Mouse (Mus musculus): ENCODE results near the gene Slc15a3. TPM values are rescaled to one million over a fixed set of nuclear protein-coding genes. Genes with fewer than 3 reads are reported as not detected.
A peak's percentile ranks its signal among the peaks of the same experiment; 100 is the strongest.

Slc15a3 gene
- polyA plus RNA-seq, 1 experiment from 2014 or later, result 0.45 TPM

DNA sequence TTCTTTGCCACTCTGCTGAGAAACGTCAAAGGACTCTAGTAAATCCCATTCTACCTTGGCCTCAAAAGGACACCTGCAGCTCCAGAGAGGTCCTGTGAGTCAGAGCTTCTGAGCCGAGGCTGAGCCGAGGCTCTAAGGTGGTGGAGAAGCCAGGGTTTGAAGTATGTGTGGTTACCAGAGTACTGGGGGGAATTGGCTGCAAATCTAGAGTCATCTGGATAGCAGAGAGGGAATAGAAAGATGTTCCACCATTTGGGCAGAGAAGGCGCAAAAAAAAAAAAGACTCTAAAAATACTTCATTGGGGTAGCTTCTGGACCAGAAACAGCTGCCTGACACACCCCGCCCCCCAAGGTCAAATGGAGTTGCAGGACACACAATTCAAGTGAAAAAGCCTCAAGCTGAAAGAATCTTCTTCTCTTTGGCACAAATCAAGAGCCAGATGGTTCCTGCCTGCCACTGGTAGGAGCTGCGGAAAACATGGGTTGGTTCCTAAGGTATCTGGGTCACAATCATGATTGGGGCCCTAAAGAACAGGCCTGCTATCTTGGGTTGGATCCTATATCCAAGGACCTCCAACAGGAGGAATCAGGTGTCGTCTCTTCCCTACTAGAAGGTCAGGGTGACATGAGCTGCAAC, 38.8 kb downstream of the Slc15a3 start:
- no peak overlapping the region for H3K27ac ChIP-seq
- H3K9ac ChIP-seq, result no peak overlapping the region
- H3K9me3 ChIP-seq, result no peaks in the 10 kb centered on the region
- H3K4me2 ChIP-seq, result no peak overlapping the region
- no peak overlapping the region for H3K4me3 ChIP-seq (replicated peaks)
- no peaks in the 10 kb centered on the region for H3K27me3 ChIP-seq (replicated peaks)
- ATAC-seq (ENCODE audit: insufficient read depth, low FRiP score, low read depth), result no peak
- peaks cover 26% of the 10 kb centered on the region; the same call in 1 of the 2 replicates for H3K4me1 ChIP-seq
- peaks cover 9% of the 10 kb centered on the region for H3K36me3 ChIP-seq
- WGBS, result 82% methylated on average over 7 of the region's 7 CpGs

DNA sequence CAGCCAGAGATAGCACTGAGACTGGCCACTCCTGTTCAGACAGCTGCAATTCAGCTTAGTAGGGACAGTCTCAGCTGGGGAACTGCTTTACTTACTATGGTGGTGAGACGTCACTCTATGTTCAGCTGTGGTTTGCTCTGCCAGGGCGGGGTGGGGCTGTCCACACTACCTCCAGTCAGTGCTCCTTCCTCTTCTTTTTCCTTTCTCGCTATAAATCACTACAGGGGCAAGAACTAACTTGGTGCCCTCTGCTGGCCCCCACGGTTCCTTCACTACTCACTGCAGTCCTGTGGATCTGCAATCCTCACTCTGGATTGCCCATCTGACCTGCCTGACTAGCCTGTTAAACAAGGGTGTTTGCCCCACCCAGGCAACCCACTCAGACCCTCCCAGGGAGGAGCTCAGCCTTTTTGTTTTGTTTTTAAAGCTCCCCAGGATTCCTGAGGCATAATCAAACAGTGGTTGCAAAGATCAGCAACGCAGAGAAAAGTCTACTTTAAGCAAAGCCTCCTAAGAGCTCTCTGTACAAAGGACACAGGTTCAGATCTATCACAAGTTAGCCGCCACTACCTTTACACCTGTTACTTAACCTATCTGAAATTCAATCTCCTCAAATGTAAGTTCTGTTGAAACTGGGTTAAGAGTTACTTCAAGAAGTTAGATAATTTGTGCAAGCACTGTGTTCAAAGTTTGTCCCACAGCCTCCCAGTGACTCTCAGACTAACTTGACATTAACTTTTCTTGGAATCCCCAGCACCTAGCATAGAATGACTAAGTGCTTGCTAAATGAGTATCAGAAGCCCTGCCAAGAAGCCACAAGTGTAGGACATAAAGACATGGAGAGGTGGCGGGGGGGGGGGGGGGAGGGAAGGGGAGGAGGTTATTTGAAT, 40.8 kb downstream of the Slc15a3 start:
- H3K9ac ChIP-seq, result no peak overlapping the region
- peak overlapping the region; percentile 94 for H3K27ac ChIP-seq

DNA sequence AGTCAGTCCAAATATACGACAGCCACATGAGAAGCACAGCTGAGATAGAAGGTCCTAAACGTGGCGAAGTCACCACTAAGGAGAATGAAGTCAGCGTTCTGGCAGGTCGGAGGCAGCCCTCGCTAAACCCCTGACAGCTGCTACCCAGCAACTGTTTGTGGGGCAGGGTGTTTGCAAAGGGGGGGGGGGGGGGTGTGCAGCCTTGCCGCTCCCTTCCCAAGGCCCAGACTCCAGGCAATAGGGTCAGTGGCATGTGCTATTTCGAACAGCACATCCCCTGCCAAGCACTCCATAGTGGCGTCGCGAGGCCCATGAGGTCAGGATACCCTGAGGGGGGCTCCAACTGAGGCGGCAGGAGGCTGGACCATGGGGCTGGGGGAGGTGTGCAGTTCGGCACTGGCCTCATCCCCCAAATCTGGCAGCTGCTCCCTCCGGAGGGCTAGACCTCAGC, 41.5 kb downstream of the Slc15a3 start:
- H3K9me3 ChIP-seq, result no peaks in the 10 kb centered on the region
- ATAC-seq (ENCODE audit: insufficient read depth, low FRiP score, low read depth), result no peak
- no peaks in the 10 kb centered on the region for H3K36me3 ChIP-seq
- H3K27me3 ChIP-seq (replicated peaks), result no peaks in the 10 kb centered on the region
- whole genome bisulfite sequencing, result under 1% methylated on average over 14 of the region's 14 CpGs
- peak overlapping the region; percentile 90 for H3K4me2 ChIP-seq
- peak overlapping the region; percentile 71 for H3K4me3 ChIP-seq (replicated peaks)
- H3K4me1 ChIP-seq, result peaks cover 26% of the 10 kb centered on the region; the same call in 1 of the 2 replicates
- peak overlapping the region; percentile 44; the same call in 1 of the 2 replicates for H3K9ac ChIP-seq
- H3K27ac ChIP-seq, result peak overlapping the region; percentile 94

More for the DNA sequence above, 40.8 kb downstream of the Slc15a3 start:
- 41% methylated on average over 6 of the region's 7 CpGs for WGBS
- Histone ChIP-seq H3K4me2 (peak overlapping the region; percentile 90), H3K27me3 (replicated peaks) (no peaks in the 10 kb centered on the region), H3K9me3 (no peaks in the 10 kb centered on the region), H3K4me3 (replicated peaks) (peak overlapping the region; percentile 71), H3K36me3 (no peaks in the 10 kb centered on the region), H3K4me1 (peaks cover 26% of the 10 kb centered on the region; the same call in 1 of the 2 replicates)
- ATAC-seq (ENCODE audit: insufficient read depth, low FRiP score, low read depth), result peak; percentile 48

DNA sequence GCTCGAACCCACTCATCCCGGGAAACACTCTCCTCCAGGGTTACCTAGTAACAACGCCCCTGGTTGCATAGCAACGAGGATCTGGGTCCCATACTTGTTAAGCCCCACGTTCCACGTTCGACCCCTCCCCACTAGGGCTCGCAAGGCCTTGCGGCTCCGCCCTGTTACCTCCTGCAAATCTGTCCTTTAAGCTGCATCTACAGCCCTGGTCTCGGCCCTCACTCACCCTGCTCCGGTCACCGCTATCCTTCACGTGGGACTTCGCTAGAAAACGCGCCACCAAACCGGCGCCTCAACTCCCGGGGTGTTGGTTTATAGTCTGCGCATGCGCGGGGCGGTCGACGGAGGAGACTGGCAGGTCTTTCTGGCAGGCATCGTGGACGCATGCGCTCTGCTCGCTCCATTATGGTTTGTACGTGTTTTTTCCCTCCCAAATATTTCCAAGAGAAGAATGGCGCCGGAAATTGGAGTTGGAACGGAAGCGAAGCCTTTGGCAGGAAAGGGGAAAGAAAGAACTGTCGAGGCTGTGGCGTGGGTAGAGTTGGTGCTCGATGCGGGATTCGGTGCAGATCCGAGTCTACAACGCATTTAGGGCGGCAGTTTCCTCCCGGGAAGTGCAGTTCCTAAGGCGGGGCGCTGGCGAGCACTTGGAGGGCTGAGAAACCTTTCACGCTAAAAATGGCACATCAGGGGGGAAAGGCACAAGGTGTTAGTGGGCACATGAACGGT, 42.1 kb downstream of the Slc15a3 start, which contains the start of gene Tmem109:
Gene Tmem109 (minus strand): TSS at position 576 of the 729 bp plus-strand sequence.
- peak within 1 kb of the TSS; percentile 71 for H3K4me3 ChIP-seq (replicated peaks)
- WGBS, result under 1% methylated on average over 49 of the region's 49 CpGs
- H3K4me1 ChIP-seq, result peaks cover 26% of the 10 kb centered on the region; the same call in 1 of the 2 replicates
- H3K9me3 ChIP-seq, result no peaks in the 10 kb centered on the region
- H3K36me3 ChIP-seq, result no peaks in the 10 kb centered on the region
- ATAC-seq (ENCODE audit: insufficient read depth, low FRiP score, low read depth), result peak; percentile 90
- H3K27ac ChIP-seq, result peak within 1 kb of the TSS; percentile 94
- H3K27me3 ChIP-seq (replicated peaks), result no peaks in the 10 kb centered on the region
- peak within 1 kb of the TSS; percentile 90 for H3K4me2 ChIP-seq
- peak within 1 kb of the TSS; percentile 44; the same call in 1 of the 2 replicates for H3K9ac ChIP-seq

DNA sequence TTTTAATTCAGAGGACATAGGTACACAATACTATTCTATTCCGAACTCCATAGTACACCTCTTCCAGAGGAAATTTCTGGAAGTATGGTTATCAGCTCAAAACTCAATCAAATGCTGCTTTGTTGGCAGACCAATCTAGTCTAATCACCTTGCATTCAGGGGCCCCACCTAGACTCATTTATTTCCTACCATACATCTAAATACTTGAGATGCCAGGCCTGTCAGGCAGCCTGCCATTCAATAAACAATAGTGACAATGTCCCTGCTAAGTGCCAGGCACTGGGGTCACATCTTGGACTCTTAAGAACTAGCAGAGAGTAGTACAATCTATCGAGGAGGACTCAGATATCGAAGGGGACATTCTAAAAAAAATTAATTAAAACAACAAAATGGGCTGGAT, 52.7 kb downstream of the Slc15a3 start:
- Histone ChIP-seq H3K4me3 (replicated peaks) (no peak overlapping the region), H3K9ac (no peak overlapping the region), H3K9me3 (no peaks in the 10 kb centered on the region), H3K27ac (no peak overlapping the region), H3K4me2 (no peak overlapping the region), H3K36me3 (no peaks in the 10 kb centered on the region), H3K4me1 (peaks cover 10% of the 10 kb centered on the region), H3K27me3 (replicated peaks) (no peaks in the 10 kb centered on the region)
- no peak for ATAC-seq (ENCODE audit: insufficient read depth, low FRiP score, low read depth)
- WGBS, result 80% methylated on average over 3 of the region's 3 CpGs

DNA sequence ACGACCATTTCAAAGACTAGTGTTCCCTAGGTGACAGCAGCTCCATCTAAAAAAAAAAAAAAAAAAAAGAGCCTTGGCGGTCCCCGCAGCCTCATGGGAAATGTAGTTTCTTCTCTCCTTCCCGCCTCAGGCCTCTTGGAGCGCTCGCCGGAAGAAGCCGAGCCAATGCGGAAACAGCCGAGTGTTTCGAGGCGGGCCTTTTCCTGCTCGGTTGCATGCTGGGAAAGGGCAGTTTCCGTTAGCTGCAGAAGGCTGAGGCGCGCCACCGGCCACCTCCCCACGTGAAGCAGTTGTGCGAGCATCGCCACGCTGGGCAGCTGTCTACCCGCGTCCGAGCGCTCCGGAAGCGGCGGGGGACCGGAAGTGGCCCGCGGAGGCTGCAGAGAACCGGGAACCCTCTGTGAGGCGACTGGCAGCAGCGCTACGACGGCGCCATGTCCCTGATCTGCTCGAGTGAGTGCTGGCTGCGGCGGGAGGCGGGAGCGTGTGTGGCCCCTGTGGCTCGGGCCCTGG, 55.5 kb downstream of the Slc15a3 start, which contains the start of gene Prpf19:
Gene Prpf19 (plus strand): TSS at position 216 of the 513 bp plus-strand sequence.
- H3K4me3 ChIP-seq (replicated peaks), result peak within 1 kb of the TSS; percentile 86
- peak within 1 kb of the TSS; percentile 94 for H3K27ac ChIP-seq
- ATAC-seq (ENCODE audit: insufficient read depth, low FRiP score, low read depth), result peak; percentile 96
- WGBS, result under 1% methylated on average over 43 of the region's 43 CpGs
- peak within 1 kb of the TSS; percentile 86 for H3K9ac ChIP-seq
- peak within 1 kb of the TSS; percentile 72 for H3K4me2 ChIP-seq
- H3K27me3 ChIP-seq (replicated peaks), result no peaks in the 10 kb centered on the region
- H3K9me3 ChIP-seq, result no peaks in the 10 kb centered on the region
- peaks cover 24% of the 10 kb centered on the region for H3K36me3 ChIP-seq
- H3K4me1 ChIP-seq, result peaks cover 11% of the 10 kb centered on the region

DNA sequence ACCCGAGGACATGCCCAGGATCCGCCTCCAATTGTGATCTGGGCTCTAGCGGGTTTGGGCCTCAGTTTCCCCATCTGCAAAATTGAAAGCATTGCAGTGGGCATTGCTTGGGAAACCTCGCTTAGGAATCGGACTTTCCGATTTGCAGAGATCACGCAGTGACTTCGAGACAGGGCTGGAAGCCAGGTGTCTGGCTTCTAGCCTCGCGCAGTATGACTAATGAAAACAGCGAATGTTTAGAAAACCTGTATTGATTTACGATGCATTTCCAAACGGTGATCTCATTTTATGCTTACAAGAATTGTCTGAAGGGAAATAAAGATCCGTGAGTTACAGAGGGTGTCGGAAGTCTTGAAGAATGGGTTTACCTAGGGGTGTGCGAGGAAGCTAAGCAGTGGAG, 56.2 kb downstream of the Slc15a3 start:
- WGBS, result under 1% methylated on average over 16 of the region's 16 CpGs
- Histone ChIP-seq H3K4me1 (peaks cover 11% of the 10 kb centered on the region), H3K4me2 (peak overlapping the region; percentile 72), H3K27me3 (replicated peaks) (no peaks in the 10 kb centered on the region), H3K27ac (peak overlapping the region; percentile 94), H3K36me3 (peaks cover 30% of the 10 kb centered on the region), H3K9me3 (no peaks in the 10 kb centered on the region), H3K4me3 (replicated peaks) (peak overlapping the region; percentile 86), H3K9ac (peak overlapping the region; percentile 86)
- no peak for ATAC-seq (ENCODE audit: insufficient read depth, low FRiP score, low read depth)

DNA sequence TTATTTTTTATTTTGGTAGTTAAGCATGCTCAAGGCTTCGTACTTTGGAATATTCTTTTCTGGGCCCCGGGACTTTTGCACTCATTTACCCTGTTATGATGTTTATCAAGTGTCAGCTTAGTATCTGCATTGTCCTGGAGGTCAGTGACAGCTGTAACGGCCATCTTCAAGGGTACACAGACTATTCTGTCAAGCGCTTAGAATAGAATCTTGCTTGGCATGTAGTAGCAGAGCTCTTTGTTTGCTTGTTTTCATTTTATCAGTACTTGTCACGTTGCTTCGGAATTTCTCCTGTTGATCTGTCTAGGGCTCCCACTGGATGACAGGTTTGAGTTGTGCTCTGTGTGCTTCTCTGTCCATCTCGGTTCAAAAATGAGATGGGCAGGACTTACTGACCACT, 57.3 kb downstream of the Slc15a3 start:
- H3K9ac ChIP-seq, result peak overlapping the region; percentile 16; the same call in 1 of the 2 replicates
- WGBS, result 69% methylated on average over 7 of the region's 7 CpGs
- no peaks in the 10 kb centered on the region for H3K9me3 ChIP-seq
- peak overlapping the region; percentile 72 for H3K4me2 ChIP-seq
- no peak for ATAC-seq (ENCODE audit: insufficient read depth, low FRiP score, low read depth)
- H3K27me3 ChIP-seq (replicated peaks), result no peaks in the 10 kb centered on the region
- peaks cover 11% of the 10 kb centered on the region for H3K4me1 ChIP-seq
- peaks cover 41% of the 10 kb centered on the region for H3K36me3 ChIP-seq
- peak overlapping the region; percentile 86 for H3K4me3 ChIP-seq (replicated peaks)
- no peak overlapping the region for H3K27ac ChIP-seq

DNA sequence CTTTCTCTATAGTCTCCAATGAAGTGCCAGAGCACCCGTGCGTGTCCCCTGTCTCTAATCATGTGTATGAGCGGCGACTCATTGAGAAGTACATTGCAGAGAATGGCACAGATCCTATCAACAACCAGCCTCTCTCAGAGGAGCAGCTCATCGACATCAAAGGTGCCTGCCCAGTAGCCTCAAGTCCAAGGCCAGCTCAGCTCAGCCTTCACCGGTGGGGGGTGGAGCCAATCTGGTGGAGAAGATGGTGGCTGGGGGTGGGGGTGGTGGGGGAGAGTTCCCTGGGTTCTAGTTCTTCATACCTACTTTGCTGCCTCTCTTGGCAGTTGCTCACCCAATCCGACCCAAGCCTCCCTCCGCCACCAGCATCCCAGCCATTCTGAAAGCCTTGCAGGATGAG, 58.0 kb downstream of the Slc15a3 start:
- WGBS, result 76% methylated on average over 8 of the region's 8 CpGs
- no peak overlapping the region for H3K4me2 ChIP-seq
- H3K9me3 ChIP-seq, result no peaks in the 10 kb centered on the region
- H3K9ac ChIP-seq, result no peak overlapping the region
- peaks cover 11% of the 10 kb centered on the region for H3K4me1 ChIP-seq
- ATAC-seq (ENCODE audit: insufficient read depth, low FRiP score, low read depth), result no peak
- no peaks in the 10 kb centered on the region for H3K27me3 ChIP-seq (replicated peaks)
- H3K4me3 ChIP-seq (replicated peaks), result no peak overlapping the region
- no peak overlapping the region for H3K27ac ChIP-seq
- H3K36me3 ChIP-seq, result peaks cover 45% of the 10 kb centered on the region

DNA sequence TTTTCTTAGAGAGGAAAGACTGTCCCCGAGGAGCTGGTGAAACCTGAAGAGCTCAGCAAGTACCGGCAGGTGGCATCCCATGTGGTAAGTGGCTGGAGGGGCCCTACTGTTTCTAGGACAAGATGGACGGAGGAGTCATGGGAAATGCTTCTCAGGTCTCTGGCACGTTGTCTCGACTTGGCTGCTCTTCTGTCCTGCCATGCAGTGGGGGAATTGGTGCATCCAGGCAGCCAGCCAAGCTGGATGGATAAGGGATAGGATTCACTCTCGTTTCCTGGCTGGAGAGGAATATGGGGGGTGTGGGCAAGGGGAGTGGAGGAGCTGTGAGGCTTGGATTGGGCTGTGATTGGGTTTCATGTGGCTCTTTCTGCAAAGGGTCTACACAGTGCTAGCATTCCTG, 60.8 kb downstream of the Slc15a3 start:
- H3K4me1 ChIP-seq, result peaks cover 22% of the 10 kb centered on the region
- H3K9ac ChIP-seq, result no peak overlapping the region
- no peak for ATAC-seq (ENCODE audit: insufficient read depth, low FRiP score, low read depth)
- no peaks in the 10 kb centered on the region for H3K9me3 ChIP-seq
- H3K27ac ChIP-seq, result no peak overlapping the region
- no peak overlapping the region for H3K4me2 ChIP-seq
- H3K36me3 ChIP-seq, result peaks cover 62% of the 10 kb centered on the region
- H3K27me3 ChIP-seq (replicated peaks), result no peaks in the 10 kb centered on the region
- no peak overlapping the region for H3K4me3 ChIP-seq (replicated peaks)
- WGBS, result 81% methylated on average over 6 of the region's 6 CpGs

DNA sequence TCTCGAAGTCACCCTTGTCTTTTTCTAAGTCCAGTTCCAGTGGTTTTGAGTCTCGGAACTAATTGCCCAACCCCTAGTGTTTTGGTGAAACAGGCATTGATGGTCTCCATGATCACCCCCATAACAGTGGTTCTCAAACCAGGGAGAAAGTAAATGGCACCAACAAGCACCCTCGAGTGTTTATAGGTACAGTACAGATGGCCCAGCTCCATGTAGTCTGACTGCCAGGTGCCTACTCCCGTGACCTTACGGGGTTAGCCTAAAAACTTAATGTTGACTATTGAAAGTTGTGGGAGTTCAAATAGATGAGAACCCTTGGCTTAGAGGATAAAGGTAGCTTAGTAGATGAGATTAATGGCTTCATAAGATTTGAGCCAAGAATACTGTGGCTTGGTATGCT, 61.5 kb downstream of the Slc15a3 start:
- Histone ChIP-seq H3K27me3 (replicated peaks) (no peaks in the 10 kb centered on the region), H3K4me3 (replicated peaks) (no peak overlapping the region), H3K36me3 (peaks cover 62% of the 10 kb centered on the region), H3K9ac (no peak overlapping the region), H3K27ac (no peak overlapping the region), H3K4me2 (no peak overlapping the region), H3K9me3 (no peaks in the 10 kb centered on the region), H3K4me1 (peaks cover 28% of the 10 kb centered on the region)
- ATAC-seq (ENCODE audit: insufficient read depth, low FRiP score, low read depth), result no peak
- 90% methylated on average over 5 of the region's 5 CpGs for WGBS

Measured in stomach, embryonic 15.5 days (tissue).